Mouse (Mus musculus): ENCODE results near the gene Il11ra1.

- TF ChIP-seq CTCF (IDR thresholded peaks at IDR 0.05; ENCODE audit: borderline replicate concordance, insufficient read depth, low read depth, low read length): no peak
- TF ChIP-seq POLR2A (IDR thresholded peaks at IDR 0.05; ENCODE audit: borderline replicate concordance, insufficient read depth, low read length): no peak
Measured at GRCm38 (mm10) chr4:41671963-41672480, 27.8 kb upstream of the Il11ra1 start.
